Mouse (Mus musculus): Measurements from ENCODE around the gene Armt1. TPM values are rescaled to one million over a fixed set of nuclear protein-coding genes. Genes with fewer than 3 reads are reported as not detected.
"Not testable (repeated sequence)": the region's sequence is repeated elsewhere in the genome, so short reads cannot be mapped to it uniquely, and the experiment has no call there.

The Armt1 gene
- total RNA-seq, 2 experiments from 2014 or later: 21.0 to 21.8 TPM

GRCm38 (mm10) chr10:4395321-4395720 lies 36.9 kb upstream of the Armt1 start:
- TF ChIP-seq CTCF (IDR thresholded peaks at IDR 0.05): no peak
- intact Hi-C loops (cut with DNase I): loop anchor here (2.0 kb wide), 1 partner anchor 35 kb away; no protein-coding TSS in a partner anchor

GRCm38 (mm10) chr10:4398058-4398457 lies 34.2 kb upstream of the Armt1 start:
- intact Hi-C loops (cut with DNase I): no loop called here
- H3K27ac ChIP-seq: no peak overlapping the region
- H3K4me3 ChIP-seq: no peak overlapping the region
- no peak for DNase-seq (ENCODE audit: extremely low spot score in 1 of 2, low spot score in 2 of 2)
- TF ChIP-seq CTCF (IDR thresholded peaks at IDR 0.05): no peak

More at GRCm38 (mm10) chr10:4395321-4395720, 36.9 kb upstream of the Armt1 start:
- H3K27ac ChIP-seq: no peak overlapping the region
- DNase-seq (ENCODE audit: extremely low spot score in 1 of 2, low spot score in 2 of 2): no peak
- no peak overlapping the region for H3K4me3 ChIP-seq

- H3K27ac ChIP-seq: no peak overlapping the region
- no peak overlapping the region for H3K4me3 ChIP-seq
- no peak for DNase-seq (ENCODE audit: extremely low spot score in 1 of 2, low spot score in 2 of 2)
- peak; percentile 75 for TF ChIP-seq CTCF (IDR thresholded peaks at IDR 0.05)
- intact Hi-C loops (cut with DNase I): no loop called here
Observed at GRCm38 (mm10) chr10:4404895-4405491, 27.3 kb upstream of the Armt1 start.

DNA sequence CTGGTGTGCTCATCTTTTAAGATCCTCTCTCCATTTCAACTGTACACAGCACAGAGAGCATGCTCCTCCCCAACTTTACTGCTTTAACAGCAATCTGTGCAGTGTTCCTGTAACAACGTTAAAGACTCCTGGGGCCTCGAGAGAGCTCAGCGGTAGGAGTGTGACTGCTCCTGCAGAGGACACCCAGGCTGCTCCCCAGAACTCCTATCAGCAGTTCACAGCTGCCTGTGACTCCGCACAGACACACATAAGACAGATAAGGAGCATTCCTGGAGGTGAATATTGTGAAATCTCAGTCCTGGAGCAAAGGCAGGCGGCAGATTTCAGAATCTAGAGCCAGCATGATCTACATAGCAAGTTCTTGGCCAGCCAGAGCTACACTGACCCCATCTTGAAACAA lies 26.8 kb upstream of the Armt1 start:
- Histone ChIP-seq H3K27ac (no peak overlapping the region), H3K4me3 (no peak overlapping the region)
- DNase-seq (ENCODE audit: extremely low spot score in 1 of 2, low spot score in 2 of 2): no peak
- no peak for TF ChIP-seq CTCF (IDR thresholded peaks at IDR 0.05)
- intact Hi-C loops (cut with DNase I): no loop called here

- no peak overlapping the region for H3K4me3 ChIP-seq
- no peak for TF ChIP-seq CTCF (IDR thresholded peaks at IDR 0.05)
- intact Hi-C loops (cut with DNase I): no loop called here
- no peak for DNase-seq (ENCODE audit: extremely low spot score in 1 of 2, low spot score in 2 of 2)
- no peak overlapping the region; the same call in 1 of the 2 replicates for H3K27ac ChIP-seq
Observed at GRCm38 (mm10) chr10:4407191-4407590, 25.1 kb upstream of the Armt1 start.

DNA sequence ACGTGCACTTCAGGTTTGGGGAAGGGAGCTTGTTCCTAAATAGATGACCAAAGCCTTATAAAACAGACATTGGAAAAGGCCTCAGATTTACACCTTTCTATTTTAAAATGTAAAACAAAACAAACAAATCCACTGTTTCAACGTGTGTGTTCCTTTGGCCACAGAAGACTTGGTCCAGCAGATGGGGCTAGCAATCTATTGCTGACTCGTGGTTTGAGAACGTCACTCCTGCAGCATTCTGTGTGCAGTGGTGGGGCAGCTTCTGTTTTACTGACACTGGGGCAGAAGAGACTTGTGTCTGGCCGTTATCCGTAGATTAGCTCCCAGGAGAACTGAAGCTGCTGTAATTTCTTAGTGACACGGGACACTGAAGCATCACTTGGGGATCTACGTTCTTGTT lies 7.0 kb upstream of the Armt1 start:
- DNase-seq (ENCODE audit: extremely low spot score in 1 of 2, low spot score in 2 of 2): no peak
- Histone ChIP-seq H3K27ac (no peak overlapping the region), H3K4me3 (no peak overlapping the region)
- intact Hi-C loops (cut with DNase I): no loop called here
- TF ChIP-seq CTCF (IDR thresholded peaks at IDR 0.05): peak; percentile 14

GRCm38 (mm10) chr10:4430399-4430798 lies 1.9 kb upstream of the Armt1 start:
- no peak for TF ChIP-seq CTCF (IDR thresholded peaks at IDR 0.05)
- no peak overlapping the region for H3K27ac ChIP-seq
- no peak for DNase-seq (ENCODE audit: extremely low spot score in 1 of 2, low spot score in 2 of 2)
- no peak overlapping the region for H3K4me3 ChIP-seq
- intact Hi-C loops (cut with DNase I): loop anchor here (2.0 kb wide), 1 partner anchor 36 kb away; no protein-coding TSS in a partner anchor

GRCm38 (mm10) chr10:4430826-4431225 lies 1.4 kb upstream of the Armt1 start:
- intact Hi-C loops (cut with DNase I): loop anchor here (2.0 kb wide), 1 partner anchor 36 kb away; no protein-coding TSS in a partner anchor
- no peak for TF ChIP-seq CTCF (IDR thresholded peaks at IDR 0.05)
- Histone ChIP-seq H3K27ac (peak overlapping the region; percentile 98; the same call in 1 of the 2 replicates), H3K4me3 (peak overlapping the region; percentile 61)
- no peak for DNase-seq (ENCODE audit: extremely low spot score in 1 of 2, low spot score in 2 of 2)

- Histone ChIP-seq H3K4me3 (peak overlapping the region; percentile 61), H3K27ac (peak overlapping the region; percentile 98)
- no peak for DNase-seq (ENCODE audit: extremely low spot score in 1 of 2, low spot score in 2 of 2)
- no peak; the same call in 1 of the 2 replicates for TF ChIP-seq CTCF (IDR thresholded peaks at IDR 0.05)
- intact Hi-C loops (cut with DNase I): loop anchor here (2.0 kb wide), 2 partner anchors 37 to 45 kb away; no protein-coding TSS in a partner anchor
Observed at GRCm38 (mm10) chr10:4431746-4432122, 533 bp upstream of the Armt1 start.

- Histone ChIP-seq H3K27ac (peak overlapping the region; percentile 87), H3K4me3 (peak overlapping the region; percentile 85)
- intact Hi-C loops (cut with DNase I): loop anchor here (2.0 kb wide), 1 partner anchor 46 kb away; no protein-coding TSS in a partner anchor
- TF ChIP-seq CTCF (IDR thresholded peaks at IDR 0.05): peak; percentile 39
- no peak for DNase-seq (ENCODE audit: extremely low spot score in 1 of 2, low spot score in 2 of 2)
Observed at GRCm38 (mm10) chr10:4432996-4433755, 909 bp downstream of the Armt1 start.

- intact Hi-C loops (cut with DNase I): loop anchor here (2.0 kb wide), 1 partner anchor 47 kb away; no protein-coding TSS in a partner anchor
- DNase-seq (ENCODE audit: extremely low spot score in 1 of 2, low spot score in 2 of 2); H3K27ac ChIP-seq; H3K4me3 ChIP-seq: not testable (repeated sequence)
Observed at GRCm38 (mm10) chr10:4433871-4434270, 1.6 kb downstream of the Armt1 start.

- no peak for DNase-seq (ENCODE audit: extremely low spot score in 1 of 2, low spot score in 2 of 2)
- no peak overlapping the region for H3K4me3 ChIP-seq
- intact Hi-C loops (cut with DNase I): no loop called here
- H3K27ac ChIP-seq: no peak overlapping the region
- no peak for TF ChIP-seq CTCF (IDR thresholded peaks at IDR 0.05)
Observed at GRCm38 (mm10) chr10:4435416-4435815, 3.1 kb downstream of the Armt1 start.
